Mouse (Mus musculus) forelimb bud, embryonic 11.5 days (tissue): ENCODE data around the gene 1700019D03Rik.
"Not testable (repeated sequence)": the region's sequence is repeated elsewhere in the genome, so short reads cannot be mapped to it uniquely, and the experiment has no call there.

Experiments used
- DNase-seq: peaks from one replicate; pipeline ENCODE4 v3.0.0-alpha.2; 2012; ENCODE audit warnings: low read depth, low spot score

1700019D03Rik gene

DNA sequence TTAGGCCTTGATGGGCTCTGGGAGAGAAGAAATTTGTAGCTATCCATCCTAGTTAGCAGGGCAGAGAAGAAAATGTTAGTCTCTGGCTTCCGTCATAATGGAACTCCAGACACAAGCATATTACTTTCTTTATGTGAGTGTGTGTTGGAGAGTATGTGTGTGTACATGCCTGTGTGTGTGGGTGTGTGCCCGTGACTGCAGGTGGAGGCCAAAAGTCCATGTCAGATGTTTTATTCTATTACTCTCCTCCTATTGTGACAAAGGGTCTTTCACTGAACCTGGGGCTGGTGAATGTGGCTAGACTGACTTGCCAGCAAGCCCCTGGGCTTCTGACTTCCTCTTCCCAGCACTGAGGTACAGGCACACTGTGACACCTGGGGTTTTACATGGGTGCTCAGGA, 65.5 kb downstream of the 1700019D03Rik start:
- DNase-seq, result no peak

DNA sequence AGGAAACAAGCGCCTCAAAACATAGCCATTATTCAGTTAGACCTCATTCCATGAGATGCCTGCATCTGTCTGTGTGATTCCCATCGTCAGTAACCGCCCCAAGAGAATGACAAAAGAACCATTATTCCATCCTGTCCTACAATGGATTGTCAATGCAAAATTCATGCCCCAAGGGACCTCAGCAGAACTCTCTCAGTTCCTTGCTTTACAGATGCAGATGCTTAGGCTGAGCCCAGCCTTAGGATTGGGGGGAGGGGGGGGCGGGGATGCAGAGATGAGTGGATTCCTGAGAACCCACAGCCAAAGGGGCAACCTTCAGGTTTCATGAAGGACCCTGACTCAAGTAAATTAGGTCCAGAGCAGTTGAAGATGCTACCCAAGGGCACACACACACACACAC, 66.4 kb downstream of the 1700019D03Rik start:
- no peak for DNase-seq

DNA sequence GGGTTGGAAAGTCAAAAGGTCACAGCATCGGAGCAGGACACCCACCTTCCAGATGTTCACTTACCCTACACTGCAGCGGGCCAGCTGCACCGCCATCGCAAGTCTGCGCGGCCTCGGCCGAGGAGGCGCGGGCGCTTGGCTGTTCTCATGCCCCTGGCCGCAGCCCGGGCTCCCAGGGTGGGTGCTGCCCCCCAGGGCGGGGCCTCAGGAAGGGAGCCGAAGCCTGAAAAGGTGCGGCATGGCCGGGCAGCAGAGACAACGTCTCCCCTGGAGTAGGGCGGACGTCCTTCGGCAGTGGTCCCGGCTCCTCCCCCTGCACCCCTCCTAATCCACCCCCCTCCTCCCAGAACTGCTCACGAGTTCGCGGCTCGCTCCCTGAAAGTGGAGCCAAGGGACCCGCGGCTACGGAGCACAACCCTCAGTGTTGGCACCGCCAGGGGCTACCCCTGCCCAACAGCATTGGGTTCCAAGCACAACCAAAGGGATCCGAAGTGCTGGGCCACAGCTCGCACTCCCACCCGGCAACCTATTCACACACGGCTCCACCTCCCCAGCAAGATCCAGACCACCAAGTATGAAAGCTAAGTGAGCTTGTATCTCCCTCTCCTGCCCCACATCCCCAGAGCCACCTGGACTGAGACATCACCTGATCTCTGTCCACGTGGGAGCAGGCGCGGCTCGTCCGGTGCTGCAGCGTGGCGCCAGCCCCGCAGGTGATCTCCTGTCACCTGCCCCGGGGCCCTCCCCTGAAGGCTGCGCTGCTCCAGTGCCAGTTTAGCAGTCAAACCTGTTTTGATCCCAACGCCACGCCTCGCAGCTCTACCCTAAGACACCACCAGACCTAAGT, 67.2 kb downstream of the 1700019D03Rik start:
- DNase-seq, result no peak

DNA sequence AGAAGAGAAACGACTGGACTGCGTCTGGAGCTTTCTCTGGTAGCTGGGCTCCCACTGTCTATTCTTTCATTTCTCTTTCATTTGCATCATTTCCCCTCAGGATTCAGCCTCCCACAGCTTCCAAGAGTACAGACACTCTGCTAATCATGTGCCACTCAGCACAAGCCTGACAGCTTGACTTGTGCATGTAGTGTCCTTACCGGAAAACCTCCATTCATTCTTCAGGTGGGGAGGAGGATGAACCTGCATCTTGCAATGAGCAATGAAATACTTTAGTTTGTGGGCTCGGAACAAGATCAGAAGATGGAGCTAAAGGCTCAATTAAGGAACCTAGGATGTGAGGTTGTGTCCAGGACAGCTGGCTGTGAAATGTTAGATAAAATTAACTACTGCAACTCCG, 67.8 kb downstream of the 1700019D03Rik start:
- DNase-seq, result no peak

DNA sequence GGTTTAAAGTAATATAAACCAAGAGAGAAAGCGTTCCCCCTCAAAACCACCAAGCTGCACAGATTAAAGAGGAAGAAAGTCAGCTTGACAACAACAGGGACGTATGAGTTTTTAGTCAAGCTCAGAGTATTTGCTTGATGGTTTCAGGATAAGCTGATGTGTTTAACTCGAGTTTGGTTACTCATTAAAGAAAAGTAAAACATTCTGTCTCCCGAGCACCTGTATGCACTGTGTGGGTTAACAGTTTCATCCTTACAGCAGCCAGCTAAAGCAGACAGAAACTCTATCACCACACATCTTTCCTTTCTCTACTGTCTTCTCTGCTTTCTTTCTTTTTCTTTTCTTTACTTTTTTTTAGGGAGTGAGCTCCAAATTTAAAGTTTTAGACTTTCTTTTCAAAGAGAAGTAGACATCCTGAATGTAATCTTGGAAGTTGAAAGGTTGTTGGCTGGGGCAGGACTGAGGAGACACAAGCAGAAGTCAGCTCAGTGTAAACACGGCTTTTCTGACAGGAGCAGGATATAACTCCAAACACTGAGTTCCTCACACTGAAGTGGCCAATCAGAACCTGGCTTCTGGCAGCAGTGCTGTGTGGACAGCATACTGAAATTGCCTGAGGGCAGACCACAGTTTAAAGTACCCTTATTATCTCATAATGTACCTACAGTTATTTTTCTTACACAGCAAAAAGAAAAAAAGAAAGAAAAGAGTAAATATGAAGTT, 68.7 kb downstream of the 1700019D03Rik start:
- no peak for DNase-seq

DNA sequence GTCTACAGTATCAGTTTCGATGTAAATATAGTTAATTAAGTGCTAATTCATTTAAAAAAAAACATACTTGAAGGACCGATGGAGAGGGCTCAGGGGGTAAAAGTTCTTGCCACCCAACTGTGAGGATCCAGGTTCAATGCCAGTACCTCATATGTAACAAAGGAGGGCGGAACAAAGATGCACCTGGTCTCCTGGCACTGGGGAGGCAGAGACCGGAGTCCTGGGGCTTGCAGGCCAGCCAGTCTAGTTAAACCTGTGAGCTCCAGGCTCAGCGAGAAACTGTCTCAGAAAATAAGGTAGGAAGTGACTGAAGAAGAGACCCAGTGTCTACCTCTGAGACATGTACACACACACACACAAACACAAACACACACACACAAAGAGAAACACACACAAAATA, 72.1 kb downstream of the 1700019D03Rik start:
- DNase-seq, result no peak

DNA sequence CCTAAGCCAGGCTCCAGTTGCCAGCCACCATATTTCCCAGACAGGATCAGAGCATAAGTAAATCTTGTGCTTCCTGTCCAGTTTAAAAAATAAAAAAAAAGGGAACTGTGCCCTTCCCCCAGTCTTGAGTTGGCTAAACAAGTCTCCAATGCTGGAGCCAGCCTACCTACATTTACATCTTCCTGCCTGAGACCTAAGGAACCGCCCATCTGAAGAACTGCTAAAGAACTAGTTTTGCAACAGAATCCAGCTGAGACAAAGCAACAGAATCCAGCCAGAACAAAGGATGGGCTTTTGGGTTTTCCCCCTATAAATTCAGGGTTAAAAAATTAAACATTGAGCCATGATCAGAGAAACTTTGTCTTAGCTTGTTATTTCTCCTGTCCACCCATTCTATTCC, 81.0 kb downstream of the 1700019D03Rik start:
- DNase-seq, result no peak

DNA sequence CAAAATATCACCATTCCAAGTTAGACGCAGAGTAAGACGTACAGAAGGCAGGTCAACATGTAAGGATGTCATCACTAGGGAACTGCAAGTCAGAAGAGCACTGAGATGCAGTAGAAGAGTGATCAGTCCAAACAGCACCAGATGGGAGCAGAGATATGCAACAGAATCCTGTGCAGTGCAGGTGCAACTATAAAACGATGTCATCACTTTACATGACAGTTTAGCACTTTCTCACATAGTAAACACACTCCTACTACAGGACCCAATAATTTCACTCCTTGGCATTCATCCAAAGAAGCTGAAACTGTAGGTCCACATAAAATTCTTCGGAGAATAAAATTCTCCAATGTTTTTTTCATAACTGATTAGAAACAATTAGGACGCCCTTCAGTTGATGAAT, 85.5 kb downstream of the 1700019D03Rik start:
- no peak for DNase-seq

DNA sequence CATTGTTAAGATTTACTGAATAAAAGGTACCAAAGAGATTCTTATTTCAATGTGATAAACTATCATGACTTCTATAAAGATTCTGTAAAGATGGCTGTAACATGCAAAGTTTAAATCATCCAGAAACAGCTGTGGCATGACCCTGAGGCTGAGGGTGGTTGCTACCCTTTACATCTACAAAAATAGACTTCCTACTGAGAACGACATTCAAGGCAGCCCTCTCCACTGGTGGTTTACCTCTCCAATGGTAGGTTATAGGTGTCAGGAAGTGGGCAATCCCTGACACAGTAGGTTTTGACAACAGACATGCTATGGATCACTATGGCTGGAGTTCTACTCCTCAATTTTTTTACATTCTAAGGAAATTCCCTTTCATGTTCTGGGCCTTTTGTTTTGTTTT, 95.5 kb downstream of the 1700019D03Rik start:
- DNase-seq, result not testable (repeated sequence)

DNA sequence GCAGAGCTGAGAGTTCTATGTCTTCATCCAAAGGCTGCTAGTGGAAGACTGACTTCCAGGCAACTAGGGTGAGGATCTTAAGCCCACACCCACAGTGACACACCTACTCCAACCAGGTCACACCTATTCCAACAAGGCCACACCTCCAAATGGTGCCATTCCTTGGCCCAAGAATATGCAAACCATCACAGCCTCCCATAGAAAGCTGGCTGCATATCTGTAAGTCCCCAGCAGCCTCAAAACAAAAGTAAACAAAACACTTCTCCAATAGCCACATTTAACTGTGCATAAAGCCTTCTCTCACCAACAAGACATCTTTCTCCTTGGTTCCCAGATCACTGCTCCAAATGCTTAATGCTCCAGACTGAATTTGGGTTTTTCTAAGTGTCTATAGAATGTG, 101.1 kb downstream of the 1700019D03Rik start:
- DNase-seq, result not testable (repeated sequence)

DNA sequence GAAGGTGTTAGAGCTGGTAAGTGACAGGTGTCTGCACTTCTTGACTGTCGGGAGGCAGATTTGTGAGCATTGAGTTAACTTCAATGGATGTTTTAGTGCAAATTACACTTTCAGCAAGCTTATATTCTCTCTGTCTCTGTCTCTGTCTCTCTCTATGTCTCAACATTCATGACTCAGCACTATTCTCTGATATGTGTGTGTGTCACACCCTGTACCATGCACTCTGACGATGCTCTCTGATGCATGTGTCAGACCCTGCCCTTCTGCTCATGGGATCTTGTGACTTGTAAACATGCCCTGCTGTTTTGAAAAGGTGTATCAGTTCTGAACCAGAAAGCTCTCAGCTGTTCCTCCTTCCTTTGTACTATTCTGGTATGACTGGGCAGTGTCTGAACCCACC, 103.3 kb downstream of the 1700019D03Rik start:
- DNase-seq, result no peak

DNA sequence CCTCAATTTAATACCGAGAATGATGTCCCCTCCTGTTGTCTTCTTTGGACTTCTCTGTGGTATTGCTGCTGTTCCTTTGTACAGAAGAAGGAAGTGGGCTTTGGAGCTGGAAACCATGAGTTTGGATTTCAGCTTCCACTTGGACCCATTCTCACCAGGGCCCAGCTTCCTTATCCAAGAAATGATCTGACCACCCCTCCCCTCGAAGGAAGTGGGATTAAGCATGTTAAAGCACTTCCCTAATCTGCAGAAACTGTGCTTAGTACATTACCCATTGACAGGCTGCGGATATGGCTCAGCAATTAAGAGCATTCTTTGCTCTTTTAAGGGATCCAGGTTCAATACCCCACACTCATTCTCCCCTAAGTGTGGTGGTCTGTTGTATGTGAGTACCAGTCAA, 110.2 kb downstream of the 1700019D03Rik start:
- DNase-seq, result no peak

DNA sequence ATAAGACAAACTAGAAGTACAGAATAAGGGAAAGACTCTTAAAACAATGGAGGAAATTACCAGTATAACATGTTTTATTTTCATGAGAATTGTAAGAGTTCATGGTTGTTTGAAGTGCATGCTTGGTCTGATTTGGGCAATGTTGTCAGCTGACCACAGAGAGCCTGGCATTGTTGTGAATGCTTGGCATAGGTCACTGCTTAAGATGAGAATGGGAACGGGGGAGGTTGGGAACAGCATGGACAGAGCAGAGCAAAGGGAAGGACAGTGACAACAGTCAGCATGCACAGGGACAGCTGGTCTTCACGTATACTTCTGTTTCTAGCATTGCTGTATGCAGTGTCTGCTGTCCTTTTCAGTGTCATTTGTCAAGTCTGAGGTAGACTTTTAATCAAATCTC, 135.8 kb downstream of the 1700019D03Rik start:
- DNase-seq, result no peak
